ENCODE assay signal across 8 mouse cellular contexts in genomic region chr8:106929155-106929913, GRCm38 (mm10). TPM values are rescaled to one million over a fixed set of nuclear protein-coding genes. Genes with fewer than 3 reads are reported as not detected.
DNase-seq lines count a peak whose midpoint lies in the region; ATAC-seq lines count a peak whose summit lies in the region.

No protein-coding gene starts in this region.

- peaks cover 5% of the 10 kb centered on the region; the same call in 1 of the 2 replicates for H3K4me1 ChIP-seq in forebrain, embryonic 14.5 days (ENCODE audit: control insufficient read depth, insufficient read depth, low read length)
- peaks cover 26% of the 10 kb centered on the region for H3K4me1 ChIP-seq in forebrain, embryonic 10.5 days
- H3K4me1 ChIP-seq in embryonic facial prominence, embryonic 15.5 days, result peaks cover 35% of the 10 kb centered on the region
- H3K4me1 ChIP-seq in intestine, embryonic 16.5 days (ENCODE audit: control insufficient read depth, insufficient read depth, low read length), result peaks cover 5% of the 10 kb centered on the region

- H3K27ac ChIP-seq in forebrain, embryonic 14.5 days (ENCODE audit: low read depth, low read length), result no peak overlapping the region
- H3K27ac ChIP-seq in forebrain, embryonic 10.5 days, result no peak overlapping the region
- H3K27ac ChIP-seq in embryonic facial prominence, embryonic 15.5 days (replicated peaks), result peak overlapping the region; percentile 76
- H3K27ac ChIP-seq in intestine, embryonic 16.5 days (ENCODE audit: low read length), result peak overlapping the region; percentile 35

- no peak overlapping the region for H3K9ac ChIP-seq in forebrain, embryonic 14.5 days (ENCODE audit: low read length)
- no peak overlapping the region for H3K9ac ChIP-seq in embryonic facial prominence, embryonic 15.5 days
- H3K9ac ChIP-seq in intestine, embryonic 16.5 days (ENCODE audit: low read depth, low read length), result no peak overlapping the region

- no peak overlapping the region for H3K4me3 ChIP-seq in forebrain, embryonic 14.5 days (ENCODE audit: low read depth, low read length)
- H3K4me3 ChIP-seq in forebrain, embryonic 10.5 days, result no peak overlapping the region
- no peak overlapping the region for H3K4me3 ChIP-seq in embryonic facial prominence, embryonic 15.5 days (replicated peaks)
- H3K4me3 ChIP-seq in intestine, embryonic 16.5 days (ENCODE audit: low read length), result no peak overlapping the region

- H3K36me3 ChIP-seq in forebrain, embryonic 14.5 days (ENCODE audit: control insufficient read depth, insufficient read depth, low read length), result peaks cover 5% of the 10 kb centered on the region; the same call in 1 of the 2 replicates
- H3K36me3 ChIP-seq in forebrain, embryonic 10.5 days (replicated peaks), result peaks cover 7% of the 10 kb centered on the region; the same call in 1 of the 2 replicates
- H3K36me3 ChIP-seq in embryonic facial prominence, embryonic 15.5 days, result no peaks in the 10 kb centered on the region
- no peaks in the 10 kb centered on the region for H3K36me3 ChIP-seq in intestine, embryonic 16.5 days (ENCODE audit: control insufficient read depth, insufficient read depth, low read length)

- H3K27me3 ChIP-seq in forebrain, embryonic 14.5 days (replicated peaks; ENCODE audit: control insufficient read depth, insufficient read depth, low read length), result 0 out of 2 replicates have a peak, but pooled peaks cover 9% of the 10 kb centered on the region
- H3K27me3 ChIP-seq in forebrain, embryonic 10.5 days (ENCODE audit: poor library complexity, severe bottlenecking), result peaks cover 30% of the 10 kb centered on the region
- H3K27me3 ChIP-seq in embryonic facial prominence, embryonic 15.5 days, result no peaks in the 10 kb centered on the region
- H3K27me3 ChIP-seq in intestine, embryonic 16.5 days (replicated peaks; ENCODE audit: control insufficient read depth, insufficient read depth, low read length), result no peaks in the 10 kb centered on the region

- H3K4me2 ChIP-seq in forebrain, embryonic 14.5 days (ENCODE audit: low read length), result no peak overlapping the region
- H3K4me2 ChIP-seq in embryonic facial prominence, embryonic 15.5 days (replicated peaks), result no peak overlapping the region
- H3K4me2 ChIP-seq in intestine, embryonic 16.5 days (ENCODE audit: low read depth, low read length), result no peak overlapping the region

- no peak for ATAC-seq in forebrain, embryonic 14.5 days
- no peak for ATAC-seq in embryonic facial prominence, embryonic 15.5 days (ENCODE audit: insufficient number of reproducible peaks, low FRiP score, low TSS enrichment, low read depth)
- ATAC-seq in intestine, embryonic 16.5 days, result 0 out of 2 replicates have a peak, but pooled peaks have one; percentile 36

- 72% methylated on average over 6 of the region's 6 CpGs for WGBS in forebrain, embryonic 14.5 days
- WGBS in forebrain, embryonic 10.5 days, result 66% methylated on average over 6 of the region's 6 CpGs
- WGBS in embryonic facial prominence, embryonic 15.5 days, result 13% methylated on average over 6 of the region's 6 CpGs
- WGBS in intestine, embryonic 16.5 days, result 38% methylated on average over 6 of the region's 6 CpGs

- DNase-seq in forebrain, embryonic 14.5 days (ENCODE audit: low spot score), result peak; percentile 41
- DNase-seq in forebrain, embryonic 10.5 days (ENCODE audit: extremely low spot score, low spot score), result no peak
- peak; percentile 58 for DNase-seq in lung, postnatal 14 days
- no peak for DNase-seq in spleen, postnatal 10 days (ENCODE audit: low spot score in 2 of 2)
- no peak for DNase-seq in right cerebral cortex, postnatal 10 days (ENCODE audit: low spot score in 2 of 2)
- no peak for DNase-seq in spleen, adult 18-20 months

- H3K9me3 ChIP-seq in forebrain, embryonic 14.5 days (replicated peaks; ENCODE audit: control insufficient read depth, low read length), result no peaks in the 10 kb centered on the region
- no peaks in the 10 kb centered on the region for H3K9me3 ChIP-seq in forebrain, embryonic 10.5 days
- no peaks in the 10 kb centered on the region for H3K9me3 ChIP-seq in embryonic facial prominence, embryonic 15.5 days (replicated peaks)
- H3K9me3 ChIP-seq in intestine, embryonic 16.5 days (ENCODE audit: control insufficient read depth, low read length), result no peaks in the 10 kb centered on the region

RNA-seq across cellular contexts. Expression of gene Sntb2, which starts 6.2 kb away (rescaled TPM):
- 2.3 and 2.9 TPM in 2 replicates for polyA plus RNA-seq in forebrain, embryonic 14.5 days (2014; fragmentation: Nextera tagmentation; extraction: Ambion mirVana)
- 7.4 and 7.7 TPM in 2 replicates for polyA plus RNA-seq in forebrain, embryonic 10.5 days (2016; fragmentation: Nextera tagmentation; extraction: Ambion mirVana)
- 18.3 and 21.6 TPM in 2 replicates for polyA plus RNA-seq in embryonic facial prominence, embryonic 15.5 days (2015; fragmentation: Nextera tagmentation; extraction: Ambion mirVana)
- polyA plus RNA-seq in intestine, embryonic 16.5 days (2015; fragmentation: Nextera tagmentation; extraction: Ambion mirVana), result 8.5 and 9.1 TPM in 2 replicates

RNA-seq across cellular contexts. Expression of gene Utp4, which starts 35.9 kb away (rescaled TPM):
- 52.7 and 55.2 TPM in 2 replicates for polyA plus RNA-seq in forebrain, embryonic 14.5 days (2014; fragmentation: Nextera tagmentation; extraction: Ambion mirVana)
- 96.5 and 105 TPM in 2 replicates for polyA plus RNA-seq in forebrain, embryonic 10.5 days (2016; fragmentation: Nextera tagmentation; extraction: Ambion mirVana)
- 59.7 and 60.5 TPM in 2 replicates for polyA plus RNA-seq in embryonic facial prominence, embryonic 15.5 days (2015; fragmentation: Nextera tagmentation; extraction: Ambion mirVana)
- polyA plus RNA-seq in intestine, embryonic 16.5 days (2015; fragmentation: Nextera tagmentation; extraction: Ambion mirVana), result 56.6 and 66.6 TPM in 2 replicates

RNA-seq across cellular contexts. Expression of gene Has3, which starts 59.3 kb away (rescaled TPM):
- polyA plus RNA-seq in forebrain, embryonic 14.5 days (2014; fragmentation: Nextera tagmentation; extraction: Ambion mirVana), result 1.4 and 1.8 TPM in 2 replicates
- 0.25 and 0.26 TPM in 2 replicates for polyA plus RNA-seq in forebrain, embryonic 10.5 days (2016; fragmentation: Nextera tagmentation; extraction: Ambion mirVana)
- 1.3 TPM in 2 replicates for polyA plus RNA-seq in embryonic facial prominence, embryonic 15.5 days (2015; fragmentation: Nextera tagmentation; extraction: Ambion mirVana)
- 0.09 and 0.28 TPM in 2 replicates for polyA plus RNA-seq in intestine, embryonic 16.5 days (2015; fragmentation: Nextera tagmentation; extraction: Ambion mirVana)

Comparison
In these comparisons a context has a peak if more than half of its experiments do, and no peak if none do; other contexts are left out.
1. DNase-seq: peak in forebrain, embryonic 14.5 days (single experiment) and lung, postnatal 14 days (single experiment); none in forebrain, embryonic 10.5 days (single experiment), spleen, postnatal 10 days (0 of 2), right cerebral cortex, postnatal 10 days (0 of 2) and spleen, adult 18-20 months (0 of 2).
2. H3K27ac ChIP-seq: peak in embryonic facial prominence, embryonic 15.5 days (single experiment) and intestine, embryonic 16.5 days (single experiment); none in forebrain, embryonic 14.5 days (single experiment) and forebrain, embryonic 10.5 days (single experiment).